26 mouse cellular contexts compared by ENCODE assay signal in genomic region chr1:151053268-151053667, GRCm38 (mm10).
DNase-seq lines count a peak whose midpoint lies in the region; ATAC-seq and TF ChIP-seq lines count a peak whose summit lies in the region.
"Had no signal": no experiment of that assay in that cellular context is flagged by ENCODE, and none has a peak within 500 bp of the region (broad histone marks: within the 10 kb centered on the region; RNA-seq: fewer than 3 reads in every experiment).

No protein-coding gene starts in this region.

- H3K4me2 ChIP-seq in forebrain, embryonic 11.5 days (ENCODE audit: low read depth, low read length, severe bottlenecking), result no peak overlapping the region
- no peak overlapping the region for H3K4me2 ChIP-seq in forebrain, postnatal 0 days (ENCODE audit: low read depth)
- H3K4me2 ChIP-seq in kidney, embryonic 16.5 days (replicated peaks; ENCODE audit: low read depth, low read length), result no peak overlapping the region
- H3K4me2 ChIP-seq in intestine, postnatal 0 days (replicated peaks; ENCODE audit: low read depth), result no peak overlapping the region
- H3K4me2 ChIP-seq: heart, embryonic 13.5 days; hindbrain, embryonic 15.5 days; midbrain, embryonic 15.5 days had no signal

- 48% methylated on average over 5 of the region's 5 CpGs for WGBS in forebrain, embryonic 11.5 days
- 43% methylated on average over 5 of the region's 5 CpGs for WGBS in forebrain, postnatal 0 days
- 65% methylated on average over 5 of the region's 5 CpGs for WGBS in kidney, embryonic 16.5 days
- 45% methylated on average over 5 of the region's 5 CpGs for WGBS in intestine, postnatal 0 days

- no peak for TF ChIP-seq CTCF in forebrain, postnatal 0 days (IDR thresholded peaks at IDR 0.05; ENCODE audit: low read depth)
- TF ChIP-seq CTCF in intestine, postnatal 0 days (IDR thresholded peaks at IDR 0.05; ENCODE audit: low read depth), result no peak

- H3K27me3 ChIP-seq in forebrain, embryonic 11.5 days (ENCODE audit: control insufficient read depth, insufficient read depth, low read length), result no peaks in the 10 kb centered on the region
- no peaks in the 10 kb centered on the region for H3K27me3 ChIP-seq in forebrain, postnatal 0 days (ENCODE audit: insufficient read depth, low read length)
- H3K27me3 ChIP-seq in kidney, embryonic 16.5 days (ENCODE audit: insufficient read depth, low read length), result no peaks in the 10 kb centered on the region
- H3K27me3 ChIP-seq in intestine, postnatal 0 days (replicated peaks; ENCODE audit: control insufficient read depth, insufficient read depth, low read length), result no peaks in the 10 kb centered on the region
- H3K27me3 ChIP-seq: heart, embryonic 13.5 days; midbrain, embryonic 15.5 days; Patski had no signal

- no peaks in the 10 kb centered on the region for H3K36me3 ChIP-seq in forebrain, embryonic 11.5 days (ENCODE audit: control insufficient read depth, insufficient read depth, low read length)
- H3K36me3 ChIP-seq in forebrain, postnatal 0 days (ENCODE audit: insufficient read depth), result no peaks in the 10 kb centered on the region
- no peaks in the 10 kb centered on the region for H3K36me3 ChIP-seq in kidney, embryonic 16.5 days (ENCODE audit: insufficient read depth, low read length)
- no peaks in the 10 kb centered on the region for H3K36me3 ChIP-seq in intestine, postnatal 0 days (ENCODE audit: control insufficient read depth, insufficient read depth)
- H3K36me3 ChIP-seq: heart, embryonic 13.5 days; hindbrain, embryonic 15.5 days; midbrain, embryonic 10.5 days; midbrain, embryonic 15.5 days had no signal

- H3K27ac ChIP-seq in forebrain, embryonic 11.5 days (ENCODE audit: low read depth, low read length), result no peak overlapping the region
- H3K27ac ChIP-seq in forebrain, postnatal 0 days (ENCODE audit: low read depth, low read length), result no peak overlapping the region
- H3K27ac ChIP-seq in kidney, embryonic 16.5 days (ENCODE audit: low read length), result no peak overlapping the region
- H3K27ac ChIP-seq in intestine, postnatal 0 days (ENCODE audit: low read depth, low read length), result no peak overlapping the region
- H3K27ac ChIP-seq: gastrocnemius, adult 2 months; heart, embryonic 13.5 days; hindbrain, embryonic 15.5 days; liver, embryonic 14.5 days; midbrain, embryonic 10.5 days; midbrain, embryonic 15.5 days had no signal

- H3K4me1 ChIP-seq in forebrain, embryonic 11.5 days (replicated peaks; ENCODE audit: control insufficient read depth, insufficient read depth, low read length), result no peaks in the 10 kb centered on the region
- H3K4me1 ChIP-seq in forebrain, postnatal 0 days (ENCODE audit: insufficient read depth), result no peaks in the 10 kb centered on the region
- H3K4me1 ChIP-seq in kidney, embryonic 16.5 days (ENCODE audit: insufficient read depth, low read length), result peaks cover 14% of the 10 kb centered on the region
- H3K4me1 ChIP-seq in intestine, postnatal 0 days (replicated peaks; ENCODE audit: control insufficient read depth, insufficient read depth, low read length), result no peaks in the 10 kb centered on the region
- H3K4me1 ChIP-seq: hindbrain, embryonic 15.5 days; midbrain, embryonic 10.5 days; midbrain, embryonic 15.5 days had no signal

- DNase-seq in forebrain, embryonic 11.5 days (ENCODE audit: low spot score), result peak; percentile 42
- no peak for DNase-seq in forebrain, postnatal 0 days
- DNase-seq in kidney, adult 9 months, result peak; percentile 62
- no peak for DNase-seq in frontal cortex, postnatal 14 days (ENCODE audit: low spot score in 2 of 2)
- DNase-seq: adrenal gland, postnatal 36 days; cerebellum, adult 8-10 months; cerebellum, postnatal 25 days; gastrocnemius, adult 2 months; gastrocnemius, postnatal 36 days; heart, postnatal 10 days; liver; lung, adult 2 months; lung, postnatal 14 days; right cerebral cortex, postnatal 25 days; spleen, adult 18-20 months; thymus, postnatal 14 days had no signal

- no peak overlapping the region for H3K4me3 ChIP-seq in forebrain, embryonic 11.5 days (ENCODE audit: low read depth, low read length)
- H3K4me3 ChIP-seq in forebrain, postnatal 0 days (ENCODE audit: low read depth, low read length), result no peak overlapping the region
- H3K4me3 ChIP-seq in kidney, embryonic 16.5 days (ENCODE audit: low read length), result no peak overlapping the region
- no peak overlapping the region for H3K4me3 ChIP-seq in intestine, postnatal 0 days (ENCODE audit: low read depth, low read length)
- H3K4me3 ChIP-seq: gastrocnemius, adult 2 months; heart, embryonic 13.5 days; hindbrain, embryonic 15.5 days; midbrain, embryonic 10.5 days; midbrain, embryonic 15.5 days had no signal

- no peak for ATAC-seq in forebrain, embryonic 11.5 days (replicated peaks; ENCODE audit: low FRiP score)
- no peak for ATAC-seq in forebrain, postnatal 0 days
- ATAC-seq in kidney, embryonic 16.5 days (ENCODE audit: low FRiP score, low TSS enrichment), result no peak
- ATAC-seq in intestine, postnatal 0 days, result peak; percentile 43; the same call in 1 of the 2 replicates
- ATAC-seq in activated CD4-positive, CD25-positive, alpha-beta regulatory T cell, adult 4 months, result no peak
- ATAC-seq: forebrain, embryonic 14.5 days; midbrain, embryonic 15.5 days; Patski had no signal

- no peaks in the 10 kb centered on the region for H3K9me3 ChIP-seq in forebrain, embryonic 11.5 days (ENCODE audit: control insufficient read depth, low read length)
- H3K9me3 ChIP-seq in forebrain, postnatal 0 days (ENCODE audit: low read length), result no peaks in the 10 kb centered on the region
- H3K9me3 ChIP-seq in kidney, embryonic 16.5 days (ENCODE audit: low read length), result no peaks in the 10 kb centered on the region
- H3K9me3 ChIP-seq in intestine, postnatal 0 days (ENCODE audit: control insufficient read depth), result no peaks in the 10 kb centered on the region
- H3K9me3 ChIP-seq: heart, embryonic 13.5 days; hindbrain, embryonic 15.5 days; midbrain, embryonic 10.5 days; midbrain, embryonic 15.5 days had no signal

- no peak overlapping the region for H3K9ac ChIP-seq in forebrain, embryonic 11.5 days (ENCODE audit: low read length)
- no peak overlapping the region for H3K9ac ChIP-seq in forebrain, postnatal 0 days
- no peak overlapping the region for H3K9ac ChIP-seq in kidney, embryonic 16.5 days (replicated peaks; ENCODE audit: low read length)
- H3K9ac ChIP-seq in intestine, postnatal 0 days (ENCODE audit: low read depth, low read length), result no peak overlapping the region
- H3K9ac ChIP-seq: heart, embryonic 13.5 days; hindbrain, embryonic 15.5 days; liver, embryonic 14.5 days; midbrain, embryonic 15.5 days had no signal

Comparison
In these comparisons a context has a peak if more than half of its experiments do, and no peak if none do; other contexts are left out.
1. DNase-seq: peak in forebrain, embryonic 11.5 days (single experiment) and kidney, adult 9 months (single experiment); none in forebrain, postnatal 0 days (single experiment) and frontal cortex, postnatal 14 days (0 of 2).